Mouse (Mus musculus) gastrocnemius, adult 2 months (tissue): Measurements from ENCODE around the gene N4bp2. TPM values are rescaled to one million over a fixed set of nuclear protein-coding genes. Genes with fewer than 3 reads are reported as not detected.

Experiments
- DNase-seq: peaks from one replicate; pipeline ENCODE4 v3.0.0; 2022
- H3K27ac ChIP-seq: fragments of 200-600 bp; 2 replicates; pipeline ENCODE4 v1.8.1; 2022; ENCODE audit warnings: mild to moderate bottlenecking
- H3K4me3 ChIP-seq: fragments of 200-600 bp; 2 replicates; pipeline ENCODE4 v1.8.1; 2022; ENCODE audit warnings: mild to moderate bottlenecking, moderate library complexity
- CTCF ChIP-seq: fragments of 200-600 bp; IDR thresholded peaks from 2 replicates; pipeline ENCODE4 v1.8.1; 2022; ENCODE audit warnings: antibody characterized with exemption, mild to moderate bottlenecking, moderate library complexity
- intact Hi-C: fragments of 180-260 bp; cut with DNase I; formaldehyde crosslinking; loops from one replicate; pipeline ENCODE4 v1.15.1; 2025
- total RNA-seq, 2 experiments: library from RNA; stranded (reverse); gene quantifications; 2 replicates each; pipeline ENCODE4 v1.2.3; 2021

N4bp2 gene
- total RNA-seq, 2 experiments from 2014 or later = 5.0 to 7.8 TPM

DNA sequence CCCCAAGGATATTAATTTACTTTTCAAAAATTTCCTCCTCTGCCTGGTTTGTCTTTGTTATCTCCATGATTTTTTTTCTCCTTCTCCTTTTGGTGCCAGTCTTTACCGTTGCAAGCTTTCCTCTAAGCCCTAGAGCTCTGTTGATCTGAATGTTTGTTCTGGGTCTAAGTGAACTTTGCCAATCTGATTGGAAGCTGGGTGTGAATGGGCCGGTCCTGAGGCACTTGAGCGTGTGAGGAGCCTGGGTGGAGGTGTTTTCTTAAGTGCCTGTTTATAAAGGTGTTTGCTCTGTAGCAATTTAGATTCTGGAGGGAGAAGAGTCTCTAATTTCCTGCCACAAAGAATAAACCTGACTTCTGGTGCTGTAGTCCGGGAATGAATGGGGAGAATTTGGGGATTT is 11.3 kb upstream of the N4bp2 start:
- H3K27ac ChIP-seq = no peak overlapping the region
- intact Hi-C loops = no loop called here
- TF ChIP-seq CTCF = no peak
- H3K4me3 ChIP-seq = no peak overlapping the region
- DNase-seq = no peak

DNA sequence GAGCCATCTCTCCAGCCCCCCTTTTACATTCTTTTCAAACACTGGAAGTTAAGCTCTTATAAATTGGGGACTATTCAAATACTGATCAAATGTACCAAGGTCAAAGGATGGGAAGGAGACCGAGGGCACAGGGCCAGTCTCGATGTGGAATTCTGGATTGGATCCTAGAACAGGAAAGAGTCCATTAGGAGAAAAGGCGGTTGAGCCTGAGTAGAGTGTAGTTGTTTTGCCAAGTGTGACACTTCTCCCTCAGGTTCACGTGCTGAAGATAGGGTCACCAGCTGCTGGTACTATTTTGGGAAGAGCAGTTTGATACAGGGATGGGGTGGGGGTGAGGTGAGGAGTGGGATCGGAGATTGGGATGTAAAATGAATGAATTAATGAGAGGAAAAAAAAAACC is 7.5 kb upstream of the N4bp2 start:
- no peak for DNase-seq
- no peak overlapping the region for H3K27ac ChIP-seq
- intact Hi-C loops = no loop called here
- H3K4me3 ChIP-seq = no peak overlapping the region
- TF ChIP-seq CTCF = no peak

DNA sequence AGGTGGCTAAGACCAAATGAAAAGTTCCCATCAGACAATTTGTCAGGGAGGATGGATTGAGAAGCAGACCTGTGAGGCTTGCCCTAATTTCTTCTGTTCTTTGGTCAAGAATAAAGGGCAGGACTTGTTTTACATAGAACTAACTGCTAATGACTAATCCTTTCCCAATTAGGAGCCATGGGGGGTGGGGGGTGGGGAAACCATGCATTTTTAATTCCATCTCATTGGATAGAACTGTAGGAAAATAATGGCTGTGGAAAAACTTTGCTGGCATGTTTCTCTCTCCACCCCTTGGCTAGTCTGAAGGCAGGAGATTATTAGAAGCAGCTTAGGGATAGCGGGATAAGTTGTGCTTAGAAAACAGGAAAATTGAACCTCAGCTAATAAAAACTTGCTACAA is 6.2 kb upstream of the N4bp2 start:
- intact Hi-C loops = no loop called here
- no peak overlapping the region for H3K27ac ChIP-seq

DNA sequence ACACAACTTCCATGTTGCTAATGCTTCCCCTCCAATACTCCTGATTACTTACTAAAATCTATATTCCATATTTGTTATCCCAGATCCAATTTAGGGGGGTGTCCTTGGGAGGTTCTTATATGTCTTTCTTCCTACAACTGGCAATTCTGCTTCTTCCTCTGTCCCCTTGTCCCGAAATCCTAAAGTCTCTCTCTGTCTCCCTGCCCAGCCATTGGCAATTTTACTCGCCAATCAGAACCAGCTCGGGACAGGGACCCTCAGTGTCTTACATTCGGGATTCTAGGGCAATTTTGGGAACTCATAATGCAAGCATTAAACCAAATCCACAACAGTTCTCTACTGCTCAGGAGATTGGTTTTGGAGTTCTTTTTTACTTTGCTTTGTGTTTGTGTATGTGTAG is 3.3 kb upstream of the N4bp2 start:
- no peak for TF ChIP-seq CTCF
- intact Hi-C loops = loop anchor here (5.0 kb wide), 1 partner anchor 63 kb away; the partner anchor contains the start of gene Pds5a
- DNase-seq = no peak
- Histone ChIP-seq H3K27ac (no peak overlapping the region), H3K4me3 (no peak overlapping the region)

More for the DNA sequence above, 6.2 kb upstream of the N4bp2 start:
- no peak overlapping the region for H3K4me3 ChIP-seq
- DNase-seq = no peak
- no peak for TF ChIP-seq CTCF

DNA sequence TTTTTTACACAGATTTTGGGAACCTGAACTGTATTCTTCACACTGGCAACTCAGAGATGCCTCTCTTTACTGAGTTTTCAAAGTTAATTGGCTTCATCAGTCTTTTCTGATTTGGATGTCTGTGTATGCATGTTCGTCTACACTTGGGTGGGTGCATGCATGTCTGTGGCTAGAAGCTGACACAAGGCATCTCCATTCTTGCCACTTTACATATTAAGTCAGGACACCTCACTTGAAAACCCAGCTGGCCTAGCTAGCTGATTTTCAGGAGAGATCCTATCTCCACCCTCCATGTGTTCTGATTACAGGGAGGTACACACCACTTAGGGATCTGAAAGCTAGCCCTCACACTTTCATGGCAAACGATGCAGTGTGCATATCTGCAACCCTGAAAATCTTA is 2.7 kb upstream of the N4bp2 start:
- intact Hi-C loops = loop anchor here (5.0 kb wide), 1 partner anchor 63 kb away; the partner anchor contains the start of gene Pds5a
- no peak overlapping the region for H3K27ac ChIP-seq
- TF ChIP-seq CTCF = no peak
- H3K4me3 ChIP-seq = no peak overlapping the region
- no peak for DNase-seq

DNA sequence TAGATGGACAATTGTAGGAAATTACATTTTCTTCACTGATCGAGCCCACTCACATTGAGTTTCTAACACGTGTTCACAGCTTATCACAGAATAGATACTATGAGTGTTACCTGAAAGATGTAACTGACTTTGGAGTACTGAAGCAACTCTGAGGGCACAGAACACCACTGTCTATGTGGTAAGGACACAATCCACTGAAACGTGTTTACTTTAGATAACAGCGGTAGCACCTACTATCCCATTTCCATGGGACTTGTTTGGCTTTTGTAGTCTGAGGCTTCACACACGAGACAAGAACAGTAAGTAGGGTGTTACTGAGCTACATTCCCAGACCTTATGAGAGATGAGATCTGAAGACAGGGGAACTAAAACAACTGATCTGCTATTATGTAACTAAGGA is 2.3 kb upstream of the N4bp2 start:
- intact Hi-C loops = loop anchor here (5.0 kb wide), 1 partner anchor 64 kb away; the partner anchor contains the start of gene Pds5a
- Histone ChIP-seq H3K4me3 (no peak overlapping the region), H3K27ac (no peak overlapping the region)
- no peak for TF ChIP-seq CTCF
- no peak for DNase-seq

DNA sequence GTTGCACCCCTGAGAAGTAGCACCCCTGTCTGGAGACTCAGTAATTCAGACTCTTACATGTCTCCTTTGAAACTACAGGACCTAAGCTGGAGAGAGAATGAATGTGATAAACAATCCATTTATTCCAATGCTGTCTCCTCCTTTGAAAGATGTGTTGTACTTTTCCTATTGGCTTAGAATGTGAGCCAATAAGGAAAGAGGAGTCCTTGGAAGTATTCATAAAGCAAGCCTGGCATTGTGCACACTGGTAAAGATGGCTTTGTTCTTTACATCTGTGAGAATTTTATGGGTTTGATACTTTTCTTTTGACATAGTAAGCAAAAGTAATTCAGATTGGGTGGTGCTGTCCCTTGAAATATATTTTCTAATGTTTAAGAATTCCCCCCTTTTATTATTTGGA is 1.4 kb upstream of the N4bp2 start:
- no peak for DNase-seq
- intact Hi-C loops = loop anchor here (5.0 kb wide), 1 partner anchor 65 kb away; the partner anchor contains the start of gene Pds5a
- no peak for TF ChIP-seq CTCF
- Histone ChIP-seq H3K27ac (no peak overlapping the region), H3K4me3 (no peak overlapping the region)

DNA sequence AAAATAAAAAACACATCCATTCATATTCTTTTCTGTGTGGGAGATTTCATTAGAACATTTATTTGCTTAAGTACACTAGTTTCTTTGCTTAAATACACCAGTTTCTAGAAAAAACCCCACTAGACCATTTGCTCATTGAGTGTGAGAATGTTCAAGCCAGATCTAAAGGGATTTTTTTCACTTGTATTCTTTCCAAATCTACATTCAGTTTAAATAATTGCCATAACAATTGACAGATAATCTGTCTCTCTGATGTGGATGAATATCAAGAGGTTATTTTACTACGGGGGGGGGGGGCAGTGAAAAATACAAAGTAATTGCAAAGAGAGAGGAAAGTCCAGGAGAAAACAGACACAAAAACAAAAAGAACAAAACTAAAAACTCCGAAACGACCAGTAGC is 635 bp upstream of the N4bp2 start:
- intact Hi-C loops = loop anchor here (5.0 kb wide), 1 partner anchor 65 kb away; the partner anchor contains the start of gene Pds5a
- Histone ChIP-seq H3K27ac (peak overlapping the region; percentile 100), H3K4me3 (peak overlapping the region; percentile 99)
- no peak for TF ChIP-seq CTCF
- no peak for DNase-seq

DNA sequence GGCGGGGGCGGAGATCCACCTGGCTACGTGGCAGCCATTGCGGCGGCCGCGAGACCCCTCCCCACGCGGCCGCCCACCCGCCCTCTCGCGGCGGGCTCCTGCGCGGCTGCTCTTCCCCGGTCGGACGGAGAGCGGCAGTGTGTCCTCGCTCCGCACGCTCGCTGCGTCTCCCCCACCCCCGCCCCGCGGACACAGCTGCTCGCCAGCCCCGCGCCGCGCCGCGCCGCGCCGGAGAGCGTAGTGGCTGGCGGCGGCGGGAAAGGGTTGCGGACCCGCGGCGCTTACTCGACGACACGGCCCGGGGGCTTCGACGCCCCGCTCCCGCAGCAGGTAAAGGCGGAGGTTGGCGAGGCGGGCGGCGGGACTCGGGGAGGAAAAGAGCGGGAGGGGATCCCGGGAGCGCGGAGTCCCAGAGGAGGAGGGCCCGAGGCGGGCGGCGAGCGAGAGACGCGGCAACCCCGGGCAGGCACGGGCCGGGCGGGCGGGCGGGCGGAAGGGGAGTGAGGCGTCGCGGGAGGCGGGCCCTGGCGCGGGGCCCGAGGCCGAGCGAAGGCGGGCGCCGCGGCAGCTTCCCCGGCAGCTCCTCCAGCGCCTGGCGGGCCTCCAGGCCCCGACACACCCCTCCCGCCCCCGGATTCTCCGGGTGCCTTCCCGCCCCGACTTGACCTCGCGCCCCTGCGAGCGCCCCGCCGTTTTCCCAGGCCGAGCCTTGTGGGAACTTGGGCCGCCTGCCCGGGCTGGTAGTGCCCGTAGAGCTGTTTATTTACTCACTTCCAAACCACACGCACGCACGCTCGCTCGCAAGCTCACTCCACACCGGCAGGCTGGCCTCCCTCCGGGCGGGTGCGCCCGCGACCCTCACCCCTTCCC is 830 bp downstream of the N4bp2 start:
- Histone ChIP-seq H3K27ac (peak overlapping the region; percentile 100), H3K4me3 (peak overlapping the region; percentile 99)
- DNase-seq = peak; percentile 94
- peak; percentile 76 for TF ChIP-seq CTCF
- intact Hi-C loops = loop anchor here (2.0 to 5.0 kb wide), 2 partner anchors 67 to 173 kb away; partner anchors contain the start of gene Pds5a

DNA sequence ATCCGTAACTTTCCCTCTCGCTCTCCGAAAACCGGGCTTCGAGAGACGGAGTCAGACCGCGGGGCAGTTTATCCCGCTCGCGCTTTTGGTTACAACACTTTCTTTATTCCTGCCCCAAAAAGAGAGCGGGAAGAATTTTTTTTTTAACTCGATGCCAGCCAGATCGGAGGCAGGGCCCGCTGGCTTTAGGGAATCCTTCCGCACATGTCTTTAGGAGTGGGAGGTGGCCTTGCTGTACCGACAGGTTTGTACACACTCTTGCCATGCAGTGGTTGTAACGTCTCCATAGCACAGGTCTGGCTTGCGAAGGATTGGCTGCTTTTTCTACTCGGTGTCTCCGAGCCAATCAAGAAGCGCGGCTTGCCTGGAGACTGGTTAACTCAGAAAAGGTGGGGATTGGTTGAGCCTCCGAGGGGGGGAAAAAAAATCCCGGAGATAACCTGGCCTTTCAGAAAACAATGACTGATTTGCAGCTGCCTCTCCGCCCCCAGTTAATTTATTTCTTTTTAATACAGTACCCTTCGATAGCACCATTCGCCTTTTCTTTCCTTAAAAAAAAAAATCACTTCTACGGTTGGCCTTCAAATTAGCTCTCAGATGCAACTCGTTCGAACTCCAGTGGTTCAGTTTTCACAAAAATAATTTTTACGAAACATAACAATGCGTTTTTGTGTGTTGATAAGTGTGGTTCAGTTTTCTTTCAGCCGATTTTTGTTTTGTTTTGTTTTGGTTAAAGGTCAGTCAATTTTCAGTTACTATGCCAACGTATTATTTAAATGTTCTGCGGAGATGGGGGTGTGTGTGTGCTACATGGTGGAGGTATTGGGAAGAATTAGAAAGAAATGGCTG is 1.7 kb downstream of the N4bp2 start:
- intact Hi-C loops = loop anchor here (2.0 to 5.0 kb wide), 3 partner anchors 43 to 172 kb away; partner anchors contain the start of gene Pds5a
- no peak for TF ChIP-seq CTCF
- peak; percentile 92 for DNase-seq
- Histone ChIP-seq H3K4me3 (peak overlapping the region; percentile 99), H3K27ac (peak overlapping the region; percentile 100)

DNA sequence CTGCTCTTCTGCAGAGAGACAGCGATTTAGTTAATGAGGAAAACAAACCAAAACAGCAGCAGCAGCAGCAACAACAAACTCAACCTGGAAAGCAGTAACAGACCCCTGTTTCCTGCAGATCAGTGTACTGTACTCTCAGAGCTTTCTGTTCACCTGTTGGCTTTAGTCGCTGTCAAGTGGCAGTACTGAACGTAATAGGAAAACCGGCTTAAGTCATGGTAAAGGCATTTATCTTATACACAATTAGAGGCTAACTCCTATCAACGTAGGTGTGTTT is 2.3 kb downstream of the N4bp2 start:
- no peak for TF ChIP-seq CTCF
- intact Hi-C loops = loop anchor here (2.0 to 5.0 kb wide), 2 partner anchors 43 to 171 kb away; no protein-coding TSS in a partner anchor
- H3K27ac ChIP-seq = peak overlapping the region; percentile 100

DNA sequence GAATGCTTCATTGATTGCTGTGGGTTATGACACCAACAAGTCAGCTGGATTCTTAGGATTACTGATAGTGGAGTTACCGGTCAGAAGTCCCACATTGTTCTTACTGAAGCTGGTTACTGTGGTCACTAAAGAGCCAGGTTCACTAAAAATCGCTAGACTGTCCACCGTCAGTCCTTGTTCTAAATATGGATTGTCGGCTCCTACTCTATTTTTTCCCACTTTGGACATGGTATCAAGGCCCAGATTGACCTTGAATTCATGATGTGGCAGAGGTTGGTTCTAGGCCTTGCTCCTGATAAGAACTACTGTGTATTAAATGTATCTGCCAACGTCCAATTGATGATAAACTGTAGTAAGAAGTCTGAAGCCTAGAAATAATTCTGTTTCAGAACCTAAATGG is 4.7 kb downstream of the N4bp2 start:
- no peak for TF ChIP-seq CTCF
- H3K4me3 ChIP-seq = no peak overlapping the region
- DNase-seq = no peak
- no peak overlapping the region for H3K27ac ChIP-seq
- intact Hi-C loops = loop anchor here (5.0 kb wide), 1 partner anchor 46 kb away; no protein-coding TSS in a partner anchor

More for the DNA sequence above, 2.3 kb downstream of the N4bp2 start:
- DNase-seq = no peak
- H3K4me3 ChIP-seq = peak overlapping the region; percentile 99

DNA sequence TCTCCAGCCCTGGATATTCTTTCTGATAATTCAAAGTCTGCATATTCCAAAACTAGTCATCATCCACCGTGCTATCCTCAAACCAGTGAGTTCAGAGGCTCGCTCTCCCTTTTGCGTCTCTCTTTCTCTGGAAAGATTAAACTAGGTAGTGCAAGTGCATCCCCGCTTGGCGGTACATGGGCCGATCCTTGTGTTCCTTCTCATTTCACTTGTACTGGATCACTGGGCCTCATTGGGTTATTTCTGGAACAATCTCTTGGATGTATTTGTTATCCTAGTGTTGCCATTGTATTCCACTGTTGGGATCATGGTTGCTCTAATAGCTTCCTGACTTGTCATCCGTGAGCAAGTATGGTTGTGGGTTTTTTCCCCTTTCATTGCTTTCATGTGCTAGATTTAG is 6.7 kb downstream of the N4bp2 start:
- no peak overlapping the region for H3K27ac ChIP-seq
- TF ChIP-seq CTCF = no peak
- DNase-seq = no peak
- no peak overlapping the region for H3K4me3 ChIP-seq
- intact Hi-C loops = no loop called here
